Mouse (Mus musculus) midbrain, embryonic 14.5 days (tissue): ENCODE data around the gene Mroh2a. TPM values are rescaled to one million over a fixed set of nuclear protein-coding genes. Genes with fewer than 3 reads are reported as not detected.
A peak's percentile ranks its signal among the peaks of the same experiment; 100 is the strongest.

Experiments used
- ATAC-seq: fragments of 200-750 bp; cut with Nextera tagmentation; 2 replicates; pipeline ENCODE4 v1.8.0; 2017; ENCODE audit warnings: moderate number of reproducible peaks, moderate library complexity; ENCODE audit not compliant: low FRiP score, low TSS enrichment
- DNase-seq: peaks from one replicate; pipeline ENCODE4 v3.0.0-alpha.2; 2015
- H3K27ac ChIP-seq: fragments of 300-500 bp; sonication (generic); replicated peaks from 2 replicates; pipeline ENCODE4 v1.5.1; 2014; ENCODE audit warnings: mild to moderate bottlenecking, low read depth, low read length, moderate library complexity
- H3K27me3 ChIP-seq: fragments of 300-500 bp; sonication (generic); 2 replicates; pipeline ENCODE4 v1.6.1; 2014; ENCODE audit warnings: low read length, control low read depth, mixed read lengths; ENCODE audit not compliant: control insufficient read depth, insufficient read depth
- H3K36me3 ChIP-seq: fragments of 300-500 bp; sonication (generic); 2 replicates; pipeline ENCODE4 v1.6.1; 2014; ENCODE audit warnings: low read length, control low read depth; ENCODE audit not compliant: control insufficient read depth, insufficient read depth
- H3K4me1 ChIP-seq: fragments of 300-500 bp; sonication (generic); 2 replicates; pipeline ENCODE4 v1.6.1; 2014; ENCODE audit warnings: mild to moderate bottlenecking, antibody characterized with exemption, low read length, control low read depth; ENCODE audit not compliant: control insufficient read depth, insufficient read depth
- H3K4me2 ChIP-seq: fragments of 300-500 bp; sonication (generic); 2 replicates; pipeline ENCODE4 v1.6.1; 2014; ENCODE audit warnings: mild to moderate bottlenecking, low read length, moderate library complexity
- H3K4me3 ChIP-seq: fragments of 300-500 bp; sonication (generic); replicated peaks from 2 replicates; pipeline ENCODE4 v1.5.1; 2014; ENCODE audit warnings: low read depth, low read length
- H3K9ac ChIP-seq: fragments of 300-500 bp; sonication (generic); replicated peaks from 2 replicates; pipeline ENCODE4 v1.6.1; 2014; ENCODE audit warnings: mild to moderate bottlenecking, low read length, moderate library complexity
- H3K9me3 ChIP-seq: fragments of 300-500 bp; sonication (generic); 2 replicates; pipeline ENCODE4 v1.6.1; 2016; ENCODE audit warnings: low read length, control low read depth, mixed read lengths; ENCODE audit not compliant: control insufficient read depth
- WGBS: fragments of 180-500 bp; shearing (Covaris S2); extraction: QIAGEN DNeasy Blood & Tissue Kit; methylation state at CpG from one replicate; pipeline ENCODE4 v1.1.7; 2014; 5-methylcytosine and 5-hydroxymethylcytosine counted together
- polyA plus RNA-seq: library from polyadenylated mRNA; unstranded; fragments of >200 nt; fragmentation: Nextera tagmentation; extraction: Ambion mirVana; gene quantifications from 2 replicates; pipeline ENCODE4 v1.2.1, GENCODE M21; 2014

Mroh2a gene
- polyA plus RNA-seq, 1 experiment from 2014 or later = 1.8 TPM

GRCm38 (mm10) chr1:88215466-88216380 lies 11.1 kb upstream of the Mroh2a start:
- H3K4me3 ChIP-seq = no peak overlapping the region
- no peak overlapping the region for H3K4me2 ChIP-seq
- WGBS = 70% methylated on average over 10 of the region's 10 CpGs
- H3K9me3 ChIP-seq = peaks cover 62% of the 10 kb centered on the region
- H3K4me1 ChIP-seq = no peaks in the 10 kb centered on the region
- ATAC-seq (no peak), DNase-seq (peak; percentile 7)
- no peaks in the 10 kb centered on the region for H3K27me3 ChIP-seq
- no peak overlapping the region for H3K27ac ChIP-seq
- no peaks in the 10 kb centered on the region for H3K36me3 ChIP-seq
- H3K9ac ChIP-seq = no peak overlapping the region

GRCm38 (mm10) chr1:88216551-88216950 lies 10.2 kb upstream of the Mroh2a start:
- 58% methylated on average over 2 of the region's 2 CpGs for whole genome bisulfite sequencing
- no peaks in the 10 kb centered on the region for H3K36me3 ChIP-seq
- H3K27me3 ChIP-seq = no peaks in the 10 kb centered on the region
- H3K4me3 ChIP-seq = no peak overlapping the region
- no peak overlapping the region for H3K4me2 ChIP-seq
- no peak for ATAC-seq
- peaks cover 58% of the 10 kb centered on the region for H3K9me3 ChIP-seq
- no peak overlapping the region for H3K27ac ChIP-seq
- DNase-seq = no peak
- H3K9ac ChIP-seq = no peak overlapping the region
- no peaks in the 10 kb centered on the region for H3K4me1 ChIP-seq

DNA sequence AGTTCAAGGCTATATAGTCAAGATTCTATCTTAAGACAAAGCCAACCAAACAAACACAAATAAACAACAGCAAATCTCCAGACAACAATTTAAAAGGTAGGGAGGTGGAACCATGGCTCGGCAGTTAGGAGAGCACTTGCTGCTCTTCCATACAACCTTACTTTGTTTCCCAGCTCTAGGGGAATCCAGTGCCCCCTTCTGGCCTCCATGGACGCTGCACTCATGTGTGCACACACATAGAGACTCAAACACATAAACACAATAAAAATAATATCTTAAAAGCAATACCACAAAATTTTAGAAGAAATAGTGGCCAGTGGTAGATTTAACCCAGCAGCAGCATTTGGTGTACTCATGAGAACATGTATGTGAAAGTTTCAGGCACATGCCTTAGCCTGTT lies 9.6 kb upstream of the Mroh2a start:
- 60% methylated on average over 2 of the region's 2 CpGs for WGBS
- Histone ChIP-seq H3K9me3 (peaks cover 56% of the 10 kb centered on the region), H3K27me3 (no peaks in the 10 kb centered on the region), H3K36me3 (no peaks in the 10 kb centered on the region), H3K27ac (no peak overlapping the region), H3K9ac (no peak overlapping the region), H3K4me2 (no peak overlapping the region), H3K4me1 (no peaks in the 10 kb centered on the region), H3K4me3 (no peak overlapping the region)
- peak; percentile 1 for DNase-seq
- ATAC-seq = no peak

DNA sequence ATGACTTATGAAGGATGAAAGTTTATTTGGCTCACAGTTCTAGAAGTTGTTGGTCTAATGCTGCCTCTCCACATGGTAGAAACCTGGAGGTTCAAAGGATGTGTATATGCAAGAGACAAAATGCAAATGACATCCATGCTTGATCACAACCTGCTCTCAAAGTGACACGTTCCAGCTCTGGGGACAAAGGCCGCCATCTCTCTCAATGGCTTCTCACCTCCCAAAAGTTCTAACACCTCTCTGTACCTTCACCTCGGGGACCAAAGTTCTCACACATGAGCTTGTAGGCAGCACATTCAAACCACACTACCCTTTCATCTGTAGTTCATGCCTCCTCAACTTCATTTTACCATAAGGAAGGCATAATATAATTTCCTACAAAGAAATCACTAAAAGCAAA lies 9.2 kb upstream of the Mroh2a start:
- Histone ChIP-seq H3K36me3 (no peaks in the 10 kb centered on the region), H3K4me1 (no peaks in the 10 kb centered on the region), H3K4me3 (no peak overlapping the region), H3K4me2 (no peak overlapping the region), H3K9me3 (peaks cover 54% of the 10 kb centered on the region), H3K9ac (no peak overlapping the region), H3K27ac (no peak overlapping the region), H3K27me3 (no peaks in the 10 kb centered on the region)
- DNase-seq (peak; percentile 5), ATAC-seq (no peak)
- WGBS = 42% methylated on average over 3 of the region's 3 CpGs

DNA sequence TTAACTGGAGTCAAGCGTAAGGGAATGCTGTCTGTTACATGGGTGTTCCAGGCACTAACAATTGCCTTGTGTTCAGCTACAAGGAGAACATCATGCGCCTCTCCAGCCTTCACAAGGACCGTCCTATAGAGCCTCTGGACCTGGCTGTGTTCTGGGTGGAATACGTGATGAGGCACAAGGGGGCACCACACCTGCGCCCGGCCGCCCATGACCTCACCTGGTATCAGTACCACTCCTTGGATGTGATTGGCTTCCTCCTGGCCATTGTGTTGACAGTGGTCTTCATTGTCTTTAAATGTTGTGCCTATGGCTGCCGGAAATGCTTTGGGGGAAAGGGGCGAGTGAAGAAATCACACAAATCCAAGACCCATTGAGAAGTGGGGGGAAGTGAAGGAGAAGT lies 8.7 kb upstream of the Mroh2a start:
- Histone ChIP-seq H3K9ac (no peak overlapping the region), H3K36me3 (no peaks in the 10 kb centered on the region), H3K4me3 (no peak overlapping the region), H3K9me3 (peaks cover 51% of the 10 kb centered on the region), H3K4me2 (no peak overlapping the region), H3K27ac (no peak overlapping the region), H3K27me3 (no peaks in the 10 kb centered on the region), H3K4me1 (no peaks in the 10 kb centered on the region)
- peak; percentile 1 for DNase-seq
- WGBS = 75% methylated on average over 9 of the region's 9 CpGs
- ATAC-seq = no peak

- Histone ChIP-seq H3K27ac (no peak overlapping the region), H3K4me2 (no peak overlapping the region), H3K36me3 (no peaks in the 10 kb centered on the region), H3K9me3 (peaks cover 46% of the 10 kb centered on the region), H3K27me3 (no peaks in the 10 kb centered on the region), H3K4me3 (no peak overlapping the region), H3K9ac (no peak overlapping the region), H3K4me1 (no peaks in the 10 kb centered on the region)
- no peak for DNase-seq
- ATAC-seq = no peak
- 48% methylated on average over 4 of the region's 4 CpGs for WGBS
These were observed 8.2 kb upstream of the Mroh2a start for GRCm38 (mm10) chr1:88218591-88218990.

DNA sequence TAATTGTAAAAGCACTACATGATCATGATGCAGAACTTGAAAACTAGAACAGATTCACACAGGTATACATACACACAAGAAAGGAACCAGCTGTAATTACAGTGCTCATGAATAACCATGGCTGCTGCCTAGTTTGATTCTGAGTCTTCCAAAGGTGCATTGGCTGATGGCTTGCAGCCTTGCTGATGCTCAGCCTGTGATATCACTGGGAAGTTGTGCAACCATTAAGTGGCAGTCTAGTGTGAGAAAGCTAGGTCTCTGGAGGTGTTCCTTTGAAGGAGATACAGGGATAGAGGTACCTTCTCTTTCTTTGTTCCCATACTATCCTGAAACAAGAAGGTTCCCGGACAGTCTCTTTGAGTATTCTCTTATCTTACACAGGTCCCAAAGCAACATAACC lies 7.7 kb upstream of the Mroh2a start:
- no peak for ATAC-seq
- DNase-seq = no peak

DNA sequence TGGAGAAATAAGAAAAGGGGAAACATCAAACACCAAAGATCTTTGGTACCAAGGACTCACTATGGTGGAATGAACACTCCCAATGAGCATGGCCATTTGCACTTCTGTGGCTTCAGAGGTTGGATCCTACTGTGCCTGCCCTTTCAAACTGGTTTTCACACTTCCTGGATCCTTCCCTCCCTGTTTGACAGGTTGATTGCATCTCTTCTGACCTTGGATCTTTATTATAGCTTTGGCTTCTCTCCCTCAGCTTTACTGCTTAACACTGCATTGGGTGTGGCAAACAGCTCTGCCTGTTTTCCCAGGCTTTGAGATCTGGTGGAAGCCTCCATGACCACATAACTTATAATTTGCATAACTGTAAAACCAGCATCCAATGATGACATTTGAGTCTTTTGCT lies 6.5 kb upstream of the Mroh2a start:
- no peaks in the 10 kb centered on the region for H3K4me1 ChIP-seq
- H3K4me2 ChIP-seq = no peak overlapping the region
- H3K4me3 ChIP-seq = no peak overlapping the region
- ATAC-seq = no peak
- DNase-seq = no peak
- no peaks in the 10 kb centered on the region for H3K27me3 ChIP-seq
- H3K36me3 ChIP-seq = no peaks in the 10 kb centered on the region
- H3K9me3 ChIP-seq = peaks cover 31% of the 10 kb centered on the region
- H3K27ac ChIP-seq = no peak overlapping the region
- H3K9ac ChIP-seq = no peak overlapping the region

More for the DNA sequence above, 7.7 kb upstream of the Mroh2a start:
- Histone ChIP-seq H3K27ac (no peak overlapping the region), H3K27me3 (no peaks in the 10 kb centered on the region), H3K4me2 (no peak overlapping the region), H3K9ac (no peak overlapping the region), H3K9me3 (peaks cover 41% of the 10 kb centered on the region), H3K36me3 (no peaks in the 10 kb centered on the region), H3K4me1 (no peaks in the 10 kb centered on the region), H3K4me3 (no peak overlapping the region)
- WGBS = 15% methylated on average over 1 of the region's 1 CpGs

DNA sequence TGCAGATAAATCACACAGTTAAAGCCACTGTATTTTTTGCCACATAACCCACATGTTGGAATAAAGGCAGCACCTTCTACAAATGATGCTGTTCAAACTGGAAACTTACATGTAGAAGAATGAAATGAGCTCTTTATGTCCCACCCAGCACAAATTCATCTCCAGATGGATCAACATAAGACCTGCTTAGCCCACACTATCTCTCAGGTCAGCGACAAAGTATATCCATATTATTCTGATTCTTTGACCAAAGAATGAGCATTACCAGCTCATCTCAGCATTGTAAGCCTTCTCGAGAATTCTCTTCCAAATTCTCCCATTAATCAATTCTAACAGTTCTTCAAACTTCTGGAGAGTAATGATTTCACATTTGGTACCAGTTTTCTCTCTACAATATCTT lies 4.6 kb upstream of the Mroh2a start:
- Histone ChIP-seq H3K9ac (no peak overlapping the region), H3K4me2 (no peak overlapping the region), H3K27ac (no peak overlapping the region), H3K4me1 (no peaks in the 10 kb centered on the region), H3K4me3 (no peak overlapping the region), H3K36me3 (no peaks in the 10 kb centered on the region), H3K27me3 (no peaks in the 10 kb centered on the region), H3K9me3 (peaks cover 33% of the 10 kb centered on the region)
- ATAC-seq = no peak
- DNase-seq = no peak
- 49% methylated on average over 2 of the region's 2 CpGs for WGBS
